Mouse (Mus musculus) Patski (cell line): ENCODE data around the gene Tmcc2. TPM values are rescaled to one million over a fixed set of nuclear protein-coding genes. Genes with fewer than 3 reads are reported as not detected.

Experiments
- ATAC-seq: fragments of 100-300 bp; one replicate; pipeline ENCODE4 v1.8.0; 2021
- CTCF ChIA-PET: fragments of 350-600 bp; sonication (Branson Sonifier 250); formaldehyde crosslinking; loops from one replicate; lab custom pipeline; 2022; ENCODE audit warnings: inconsistent platforms; lab: Charles Lee
- POLR2A ChIA-PET: fragments of 350-600 bp; sonication (Branson Sonifier 250); formaldehyde crosslinking; loops from one replicate; lab custom pipeline; 2022; ENCODE audit warnings: antibody characterized with exemption, inconsistent platforms; lab: Charles Lee
- DNase-seq: peaks from one replicate; pipeline ENCODE4 v3.0.0-alpha.2; 2011; ENCODE audit warnings: low read depth, low spot score
- H3K27me3 ChIP-seq: fragments of 371-371 bp; one replicate; pipeline ENCODE4 v1.5.1; 2021
- CTCF ChIP-seq: fragments of 100-300 bp; IDR thresholded peaks from one replicate; pipeline ENCODE4 v1.5.1; 2021
- in situ Hi-C: fragments of 300-500 bp; cut with MboI; formaldehyde crosslinking; loops from 3 replicates; pipeline ENCODE4 v1.11.1; 2018; ENCODE audit warnings: low pct_unique_long_range_greater_than_20kb, mixed read lengths
- polyA plus RNA-seq: library from polyadenylated mRNA; unstranded; gene quantifications from one replicate; pipeline ENCODE4 v1.2.3, GENCODE M21; 2021

Gene Tmcc2
- polyA plus RNA-seq, 1 experiment from 2014 or later: 12.2 TPM

- DNase-seq (no peak), ATAC-seq (peak; percentile 32)
- ChIA-PET CTCF (interaction anchor here (0.6 to 1.4 kb wide), 6 partner anchors 9 to 90 kb away, joined by 3 to 5 read pairs (median 3); no protein-coding TSS in a partner anchor), POLR2A (interaction anchor here (0.6 to 14.1 kb wide), 4 partner anchors 8 to 172 kb away, joined by 3 to 157 read pairs (median 8); partner anchors contain the start of gene Nuak2)
- in situ Hi-C loops: loop anchor here (25.0 kb wide), 1 partner anchor 1189 kb away; the partner anchor contains the start of gene Dyrk3
- no peak for TF ChIP-seq CTCF
- no peaks in the 10 kb centered on the region for H3K27me3 ChIP-seq
Measured at GRCm38 (mm10) chr1:132326777-132327176, 64.3 kb downstream of the Tmcc2 start.

GRCm38 (mm10) chr1:132322711-132323542 lies 68.2 kb downstream of the Tmcc2 start:
- POLR2A ChIA-PET: interaction anchor here (1.4 to 9.1 kb wide), 2 partner anchors 10 to 12 kb away, joined by 3 to 157 read pairs; no protein-coding TSS in a partner anchor
- no peaks in the 10 kb centered on the region for H3K27me3 ChIP-seq
- DNase-seq (no peak), ATAC-seq (no peak)
- no peak for TF ChIP-seq CTCF
- in situ Hi-C loops: no loop called here
- CTCF ChIA-PET: interaction anchor here (1.3 to 2.3 kb wide), 3 partner anchors 11 to 33 kb away, joined by 6 to 7 read pairs (median 7); no protein-coding TSS in a partner anchor

DNA sequence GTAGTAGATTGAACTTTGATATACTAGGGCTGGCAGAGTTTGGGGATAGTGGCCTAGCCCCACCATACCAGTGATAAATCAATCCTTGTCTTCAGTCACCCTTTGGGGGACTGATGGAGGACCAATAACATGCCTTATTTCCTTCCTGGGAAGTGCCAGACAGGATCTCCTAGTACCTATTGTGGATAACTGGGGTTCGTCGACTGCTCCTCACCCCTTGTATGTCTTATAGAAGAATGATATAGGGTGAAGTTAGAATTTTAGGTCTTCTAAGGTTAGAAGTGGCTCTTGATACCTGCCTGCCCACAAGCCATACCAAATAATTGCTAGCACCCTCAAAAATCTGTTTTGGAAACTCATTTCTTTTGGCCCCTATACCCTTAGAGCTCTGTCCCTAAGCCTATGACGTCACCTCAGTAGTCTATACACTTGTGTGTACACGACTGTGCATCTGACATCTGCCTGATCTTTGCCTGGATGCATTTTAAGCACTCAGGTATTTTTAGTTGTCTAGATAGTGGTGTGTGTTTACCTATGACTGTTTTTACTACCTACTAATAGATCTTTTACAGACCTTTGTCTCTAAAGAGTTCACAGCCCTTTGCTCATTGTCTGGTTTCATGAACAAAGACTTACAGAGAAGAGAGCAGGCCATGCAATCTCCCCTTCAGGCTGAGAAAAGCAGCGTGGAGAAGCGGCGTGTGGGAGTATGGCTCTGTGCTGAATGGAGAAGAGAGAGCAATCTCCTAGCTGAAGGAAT lies 69.1 kb downstream of the Tmcc2 start:
- ChIA-PET POLR2A (interaction anchor here (6.1 to 9.1 kb wide), 2 partner anchors 11 to 33 kb away, joined by 83 to 157 read pairs; no protein-coding TSS in a partner anchor), CTCF (interaction anchor here (1.3 to 2.3 kb wide), 2 partner anchors 10 to 34 kb away, joined by 6 to 7 read pairs; no protein-coding TSS in a partner anchor)
- ATAC-seq (no peak), DNase-seq (no peak)
- in situ Hi-C loops: no loop called here
- no peak for TF ChIP-seq CTCF
- no peaks in the 10 kb centered on the region for H3K27me3 ChIP-seq

GRCm38 (mm10) chr1:132319242-132319641 lies 71.8 kb downstream of the Tmcc2 start:
- ATAC-seq (peak; percentile 51), DNase-seq (peak; percentile 81)
- in situ Hi-C loops: no loop called here
- no peaks in the 10 kb centered on the region for H3K27me3 ChIP-seq
- ChIA-PET CTCF (interaction anchor here (0.8 to 4.4 kb wide), 7 partner anchors 7 to 35 kb away, joined by 3 to 32 read pairs (median 3); no protein-coding TSS in a partner anchor), POLR2A (interaction anchor here (1.6 to 9.1 kb wide), 6 partner anchors 10 to 118 kb away, joined by 3 to 157 read pairs (median 14); partner anchors contain the start of gene Klhdc8a)
- TF ChIP-seq CTCF: no peak

DNA sequence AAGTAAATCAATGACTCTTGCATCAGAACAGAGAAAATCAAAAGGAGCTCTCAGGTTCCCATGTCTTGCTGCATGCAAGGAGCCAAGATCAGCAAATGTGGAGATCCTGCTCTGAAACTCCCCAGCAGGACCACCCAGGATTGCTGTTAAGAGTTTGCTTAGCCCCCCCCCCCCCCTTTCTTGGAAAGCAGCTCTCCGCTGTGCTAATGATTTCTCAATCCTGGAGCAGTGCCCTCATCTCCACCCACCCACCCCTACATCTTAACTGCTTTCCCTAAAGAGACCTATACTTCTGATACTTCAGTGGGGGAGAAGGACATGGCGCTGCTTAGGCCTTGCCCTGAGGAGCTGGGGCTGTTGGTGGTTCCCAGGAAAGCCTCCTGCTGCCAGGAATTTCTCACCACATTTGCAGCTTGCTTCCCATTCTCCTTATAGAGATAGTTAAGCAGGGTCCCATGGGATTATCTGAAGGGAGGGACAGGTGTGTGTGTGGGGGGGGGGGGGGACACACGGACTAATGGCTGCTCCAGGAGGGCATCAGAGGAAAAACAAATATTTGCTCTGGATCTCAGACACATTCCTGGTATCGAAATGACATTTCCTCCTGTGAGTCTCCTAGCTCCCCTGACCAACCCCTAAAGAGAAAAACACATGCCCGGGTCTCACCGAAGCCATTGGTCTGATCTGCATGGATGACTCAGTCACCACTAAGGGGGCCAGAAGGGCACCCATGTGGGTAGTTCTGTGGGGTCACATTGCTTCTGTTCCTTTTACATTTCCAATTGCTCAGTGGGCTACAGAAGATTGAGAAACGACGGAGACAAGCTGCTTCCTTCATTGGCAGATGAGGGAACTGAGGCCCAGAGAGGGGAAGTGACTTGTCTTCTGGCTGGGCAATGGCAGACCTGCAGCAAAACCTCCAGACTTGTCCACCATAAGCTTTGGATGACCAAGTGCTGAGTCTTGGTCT lies 72.9 kb downstream of the Tmcc2 start:
- no peak for DNase-seq
- in situ Hi-C loops: no loop called here
- no peak for TF ChIP-seq CTCF
- ChIA-PET CTCF (interaction anchor here (0.7 to 4.4 kb wide), 9 partner anchors 8 to 122 kb away, joined by 3 to 32 read pairs (median 3); no protein-coding TSS in a partner anchor), POLR2A (interaction anchor here (0.5 to 9.1 kb wide), 14 partner anchors 9 to 193 kb away, joined by 3 to 157 read pairs (median 6); partner anchors contain the start of genes AC124108.1, Klhdc8a and Lemd1)
- no peak for ATAC-seq
- no peaks in the 10 kb centered on the region for H3K27me3 ChIP-seq

GRCm38 (mm10) chr1:132317413-132317812 lies 73.7 kb downstream of the Tmcc2 start:
- ChIA-PET POLR2A (interaction anchor here (0.5 to 9.1 kb wide), 10 partner anchors 8 to 125 kb away, joined by 3 to 157 read pairs (median 11); partner anchors contain the start of genes AC124108.1 and Lemd1), CTCF (interaction anchor here (0.8 to 4.4 kb wide), 4 partner anchors 10 to 121 kb away, joined by 3 to 32 read pairs (median 4); no protein-coding TSS in a partner anchor)
- no peaks in the 10 kb centered on the region for H3K27me3 ChIP-seq
- in situ Hi-C loops: no loop called here
- DNase-seq: no peak
- no peak for ATAC-seq
- no peak for TF ChIP-seq CTCF

GRCm38 (mm10) chr1:132316625-132316994 lies 74.5 kb downstream of the Tmcc2 start:
- in situ Hi-C loops: no loop called here
- TF ChIP-seq CTCF: no peak
- ChIA-PET CTCF (interaction anchor here (1.9 to 6.9 kb wide), 4 partner anchors 25 to 160 kb away, joined by 5 to 112 read pairs (median 20); no protein-coding TSS in a partner anchor), POLR2A (interaction anchor here (1.1 to 9.1 kb wide), 6 partner anchors 16 to 124 kb away, joined by 3 to 157 read pairs (median 14); partner anchors contain the start of genes AC124108.1 and Lemd1)
- no peak for DNase-seq
- H3K27me3 ChIP-seq: no peaks in the 10 kb centered on the region
- ATAC-seq: no peak

- POLR2A ChIA-PET: interaction anchor here (0.9 to 9.1 kb wide), 8 partner anchors 15 to 124 kb away, joined by 3 to 157 read pairs (median 14); partner anchors contain the start of genes AC124108.1 and Lemd1
- ATAC-seq (peak; percentile 65), DNase-seq (no peak)
- no peaks in the 10 kb centered on the region for H3K27me3 ChIP-seq
- no peak for TF ChIP-seq CTCF
- CTCF ChIA-PET: interaction anchor here (1.2 to 6.9 kb wide), 4 partner anchors 14 to 159 kb away, joined by 3 to 112 read pairs (median 5); no protein-coding TSS in a partner anchor
- in situ Hi-C loops: no loop called here
Measured at GRCm38 (mm10) chr1:132315889-132316624, 75.0 kb downstream of the Tmcc2 start, which contains the start of gene Nuak2. Nuak2 (plus strand) TSS chr1:132316126.
